Mouse (Mus musculus): ENCODE data around the gene Gm11236. TPM values are rescaled to one million over a fixed set of nuclear protein-coding genes. Genes with fewer than 3 reads are reported as not detected.

Gm11236 gene
- polyA plus RNA-seq (2014; fragmentation: Illumina TruSeq; extraction: RNeasy Lipid Tissue Mini Kit (QIAGEN cat#74804); ENCODE audit: low read depth, low replicate concordance), result not detected

GRCm38 (mm10) chr4:73637821-73638220 lies at the start of gene Gm11236:
Gm11236 (plus strand) TSS chr4:73638121.

GRCm38 (mm10) chr4:73607581-73607980 lies 30.3 kb upstream of the Gm11236 start, which contains the start of gene Gm11238:
Gm11238 (plus strand) TSS chr4:73607881.

GRCm38 (mm10) chr4:73622684-73623083 lies 15.2 kb upstream of the Gm11236 start, which contains the start of gene Gm11237:
Gm11237 (plus strand) TSS chr4:73622984.

GRCm38 (mm10) chr4:73668054-73668453 lies 30.1 kb downstream of the Gm11236 start, which contains the start of gene Gm11239:
Gm11239 (plus strand) TSS chr4:73668354.

GRCm38 (mm10) chr4:73683216-73683615 lies 45.3 kb downstream of the Gm11236 start, which contains the start of gene Gm428:
Gm428 (plus strand) TSS chr4:73683516.

Other genes starting within 250 kb of the Gm11236 start
- not detected for gene Gm11487, start 233.0 kb upstream of the Gm11236 start, polyA plus RNA-seq (2014; fragmentation: Illumina TruSeq; extraction: RNeasy Lipid Tissue Mini Kit (QIAGEN cat#74804); ENCODE audit: low read depth, low replicate concordance)
- not detected for gene Gm11238, start 30.2 kb upstream of the Gm11236 start, polyA plus RNA-seq (2014; fragmentation: Illumina TruSeq; extraction: RNeasy Lipid Tissue Mini Kit (QIAGEN cat#74804); ENCODE audit: low read depth, low replicate concordance)
- not detected for gene Gm11237, start 15.1 kb upstream of the Gm11236 start, polyA plus RNA-seq (2014; fragmentation: Illumina TruSeq; extraction: RNeasy Lipid Tissue Mini Kit (QIAGEN cat#74804); ENCODE audit: low read depth, low replicate concordance)
- not detected for gene Gm11239, start 30.2 kb downstream of the Gm11236 start, polyA plus RNA-seq (2014; fragmentation: Illumina TruSeq; extraction: RNeasy Lipid Tissue Mini Kit (QIAGEN cat#74804); ENCODE audit: low read depth, low replicate concordance)
- not detected for gene Gm428, start 45.4 kb downstream of the Gm11236 start, polyA plus RNA-seq (2014; fragmentation: Illumina TruSeq; extraction: RNeasy Lipid Tissue Mini Kit (QIAGEN cat#74804); ENCODE audit: low read depth, low replicate concordance)
- 3.6 TPM for gene Rasef, start 152.9 kb downstream of the Gm11236 start, polyA plus RNA-seq (2014; fragmentation: Illumina TruSeq; extraction: RNeasy Lipid Tissue Mini Kit (QIAGEN cat#74804); ENCODE audit: low read depth, low replicate concordance)
- not detected for gene Gm11758, start 238.1 kb downstream of the Gm11236 start, polyA plus RNA-seq (2014; fragmentation: Illumina TruSeq; extraction: RNeasy Lipid Tissue Mini Kit (QIAGEN cat#74804); ENCODE audit: low read depth, low replicate concordance)

Data from kidney, adult 10 weeks (tissue).